Mouse (Mus musculus) stomach, embryonic 16.5 days (tissue): ENCODE measurements around the gene Ufc1. TPM values are rescaled to one million over a fixed set of nuclear protein-coding genes. Genes with fewer than 3 reads are reported as not detected.

Experiments
- ATAC-seq: fragments of 200-750 bp; cut with Nextera tagmentation; 2 replicates; pipeline ENCODE4 v1.8.0; 2017; ENCODE audit warnings: moderate number of reproducible peaks, moderate TSS enrichment; ENCODE audit not compliant: insufficient read depth, low FRiP score
- H3K27ac ChIP-seq: fragments of 300-500 bp; sonication (generic); 2 replicates; pipeline ENCODE4 v1.5.1; 2014; ENCODE audit warnings: low read length
- H3K27me3 ChIP-seq: fragments of 300-500 bp; sonication (generic); 2 replicates; pipeline ENCODE4 v1.6.1; 2014; ENCODE audit warnings: low read length, control low read depth, mixed read lengths; ENCODE audit not compliant: control insufficient read depth, insufficient read depth
- H3K36me3 ChIP-seq: fragments of 300-500 bp; sonication (generic); 2 replicates; pipeline ENCODE4 v1.6.1; 2014; ENCODE audit warnings: low read length; ENCODE audit not compliant: control insufficient read depth, insufficient read depth
- H3K4me1 ChIP-seq: fragments of 300-500 bp; sonication (generic); 2 replicates; pipeline ENCODE4 v1.6.1; 2014; ENCODE audit warnings: low read length, control low read depth, mixed read lengths; ENCODE audit not compliant: control insufficient read depth, insufficient read depth
- H3K4me2 ChIP-seq: fragments of 300-500 bp; sonication (generic); 2 replicates; pipeline ENCODE4 v1.6.1; 2014; ENCODE audit warnings: low read depth, low read length, mixed read lengths
- H3K4me3 ChIP-seq: fragments of 300-500 bp; sonication (generic); replicated peaks from 2 replicates; pipeline ENCODE4 v1.5.1; 2014; ENCODE audit warnings: mild to moderate bottlenecking, low read length
- H3K9ac ChIP-seq: fragments of 300-500 bp; sonication (generic); 2 replicates; pipeline ENCODE4 v1.6.1; 2014; ENCODE audit warnings: low read length
- H3K9me3 ChIP-seq: fragments of 300-500 bp; sonication (generic); replicated peaks from 2 replicates; pipeline ENCODE4 v1.6.1; 2016; ENCODE audit warnings: low read length, control low read depth; ENCODE audit not compliant: control insufficient read depth
- WGBS: fragments of 180-500 bp; shearing (Covaris S2); extraction: QIAGEN DNeasy Blood & Tissue Kit; methylation state at CpG from one replicate; pipeline ENCODE4 v1.1.7; 2014; 5-methylcytosine and 5-hydroxymethylcytosine counted together
- polyA plus RNA-seq: library from polyadenylated mRNA; unstranded; fragments of >200 nt; fragmentation: Nextera tagmentation; extraction: Ambion mirVana; gene quantifications from 2 replicates; pipeline ENCODE4 v1.2.1, GENCODE M21; 2015

Ufc1 gene
- polyA plus RNA-seq, 1 experiment from 2014 or later, result 113 TPM

GRCm38 (mm10) chr1:171293906-171294297, 922 bp downstream of the Ufc1 start:
- H3K27me3 ChIP-seq, result peaks cover 5% of the 10 kb centered on the region; the same call in 1 of the 2 replicates
- peak overlapping the region; percentile 92 for H3K4me2 ChIP-seq
- peak overlapping the region; percentile 98 for H3K27ac ChIP-seq
- H3K36me3 ChIP-seq, result 0 out of 2 replicates have a peak, but pooled peaks cover under 1% of the 10 kb centered on the region
- H3K9ac ChIP-seq, result peak overlapping the region; percentile 92
- H3K4me3 ChIP-seq, result peak overlapping the region; percentile 82
- H3K4me1 ChIP-seq, result peaks cover 7% of the 10 kb centered on the region
- WGBS, result 36% methylated on average over 5 of the region's 5 CpGs
- ATAC-seq, result no peak
- no peaks in the 10 kb centered on the region for H3K9me3 ChIP-seq

- no peak overlapping the region for H3K27ac ChIP-seq
- 77% methylated on average over 3 of the region's 3 CpGs for WGBS
- peaks cover 5% of the 10 kb centered on the region; the same call in 1 of the 2 replicates for H3K27me3 ChIP-seq
- H3K9ac ChIP-seq, result no peak overlapping the region
- peak overlapping the region; percentile 92 for H3K4me2 ChIP-seq
- H3K36me3 ChIP-seq, result 0 out of 2 replicates have a peak, but pooled peaks cover 6% of the 10 kb centered on the region
- H3K9me3 ChIP-seq, result no peaks in the 10 kb centered on the region
- ATAC-seq, result no peak
- H3K4me1 ChIP-seq, result peaks cover 8% of the 10 kb centered on the region
- H3K4me3 ChIP-seq, result peak overlapping the region; percentile 82
Observed at GRCm38 (mm10) chr1:171293351-171293750, 1.5 kb downstream of the Ufc1 start.

- 56% methylated on average over 4 of the region's 4 CpGs for WGBS
- Histone ChIP-seq H3K9ac (peak overlapping the region; percentile 99), H3K4me1 (peaks cover 16% of the 10 kb centered on the region), H3K4me2 (peak overlapping the region; percentile 80), H3K36me3 (0 out of 2 replicates have a peak, but pooled peaks cover 10% of the 10 kb centered on the region), H3K27ac (peak overlapping the region; percentile 31; the same call in 1 of the 2 replicates), H3K4me3 (0 out of 2 replicates have a peak overlapping the region, but pooled peaks have one; percentile 99), H3K9me3 (no peaks in the 10 kb centered on the region), H3K27me3 (no peaks in the 10 kb centered on the region)
- ATAC-seq, result no peak
Observed at GRCm38 (mm10) chr1:171288328-171288727, 6.5 kb downstream of the Ufc1 start.

- under 1% methylated on average over 49 of the region's 49 CpGs for WGBS
- Histone ChIP-seq H3K4me3 (peak within 1 kb of the TSS; percentile 99), H3K27me3 (no peaks in the 10 kb centered on the region), H3K9me3 (no peaks in the 10 kb centered on the region), H3K27ac (peak within 1 kb of the TSS; percentile 86), H3K9ac (peak within 1 kb of the TSS; percentile 99), H3K4me1 (peaks cover 15% of the 10 kb centered on the region), H3K36me3 (peaks cover 18% of the 10 kb centered on the region; the same call in 1 of the 2 replicates), H3K4me2 (peak within 1 kb of the TSS; percentile 80)
- ATAC-seq, result peak; percentile 95
Observed at GRCm38 (mm10) chr1:171287136-171288081, 7.4 kb downstream of the Ufc1 start, which contains the start of gene Usp21. TSS of gene Usp21 (minus strand) at chr1:171287991.

- no peak overlapping the region for H3K9ac ChIP-seq
- H3K4me1 ChIP-seq, result peaks cover 23% of the 10 kb centered on the region
- no peaks in the 10 kb centered on the region for H3K9me3 ChIP-seq
- H3K4me3 ChIP-seq, result peak overlapping the region; percentile 99; the same call in 1 of the 2 replicates
- ATAC-seq, result no peak
- H3K4me2 ChIP-seq, result no peak overlapping the region
- H3K27me3 ChIP-seq, result no peaks in the 10 kb centered on the region
- WGBS, result 86% methylated on average over 19 of the region's 19 CpGs
- H3K36me3 ChIP-seq, result peaks cover 18% of the 10 kb centered on the region; the same call in 1 of the 2 replicates
- H3K27ac ChIP-seq, result no peak overlapping the region
Observed at GRCm38 (mm10) chr1:171286517-171286916, 8.3 kb downstream of the Ufc1 start.

- ATAC-seq, result no peak
- Histone ChIP-seq H3K36me3 (peaks cover 18% of the 10 kb centered on the region; the same call in 1 of the 2 replicates), H3K9me3 (no peaks in the 10 kb centered on the region), H3K9ac (peak overlapping the region; percentile 7; the same call in 1 of the 2 replicates), H3K27ac (peak overlapping the region; percentile 30), H3K27me3 (no peaks in the 10 kb centered on the region), H3K4me2 (no peak overlapping the region), H3K4me3 (no peak overlapping the region; the same call in 1 of the 2 replicates), H3K4me1 (peaks cover 26% of the 10 kb centered on the region)
- 82% methylated on average over 20 of the region's 20 CpGs for WGBS
Observed at GRCm38 (mm10) chr1:171285096-171285892, 9.5 kb downstream of the Ufc1 start.

GRCm38 (mm10) chr1:171284491-171284890, 10.3 kb downstream of the Ufc1 start:
- H3K4me2 ChIP-seq, result no peak overlapping the region
- no peak overlapping the region for H3K27ac ChIP-seq
- WGBS, result 89% methylated on average over 15 of the region's 15 CpGs
- H3K9ac ChIP-seq, result peak overlapping the region; percentile 7; the same call in 1 of the 2 replicates
- H3K36me3 ChIP-seq, result peaks cover 18% of the 10 kb centered on the region; the same call in 1 of the 2 replicates
- no peaks in the 10 kb centered on the region for H3K9me3 ChIP-seq
- H3K4me1 ChIP-seq, result peaks cover 31% of the 10 kb centered on the region
- no peak overlapping the region for H3K4me3 ChIP-seq
- H3K27me3 ChIP-seq, result no peaks in the 10 kb centered on the region
- ATAC-seq, result no peak

- 89% methylated on average over 18 of the region's 18 CpGs for WGBS
- Histone ChIP-seq H3K27me3 (no peaks in the 10 kb centered on the region), H3K9me3 (no peaks in the 10 kb centered on the region), H3K36me3 (peaks cover 13% of the 10 kb centered on the region; the same call in 1 of the 2 replicates), H3K27ac (no peak overlapping the region), H3K4me3 (no peak overlapping the region), H3K4me1 (peaks cover 31% of the 10 kb centered on the region), H3K9ac (no peak overlapping the region), H3K4me2 (no peak overlapping the region)
- no peak for ATAC-seq
Observed at GRCm38 (mm10) chr1:171283188-171284160, 11.3 kb downstream of the Ufc1 start.
